Mouse (Mus musculus): Measurements from ENCODE around the gene Hemgn. TPM values are rescaled to one million over a fixed set of nuclear protein-coding genes. Genes with fewer than 3 reads are reported as not detected.

Hemgn gene
- polyA plus RNA-seq, 1 experiment from 2014 or later: not detected

DNA sequence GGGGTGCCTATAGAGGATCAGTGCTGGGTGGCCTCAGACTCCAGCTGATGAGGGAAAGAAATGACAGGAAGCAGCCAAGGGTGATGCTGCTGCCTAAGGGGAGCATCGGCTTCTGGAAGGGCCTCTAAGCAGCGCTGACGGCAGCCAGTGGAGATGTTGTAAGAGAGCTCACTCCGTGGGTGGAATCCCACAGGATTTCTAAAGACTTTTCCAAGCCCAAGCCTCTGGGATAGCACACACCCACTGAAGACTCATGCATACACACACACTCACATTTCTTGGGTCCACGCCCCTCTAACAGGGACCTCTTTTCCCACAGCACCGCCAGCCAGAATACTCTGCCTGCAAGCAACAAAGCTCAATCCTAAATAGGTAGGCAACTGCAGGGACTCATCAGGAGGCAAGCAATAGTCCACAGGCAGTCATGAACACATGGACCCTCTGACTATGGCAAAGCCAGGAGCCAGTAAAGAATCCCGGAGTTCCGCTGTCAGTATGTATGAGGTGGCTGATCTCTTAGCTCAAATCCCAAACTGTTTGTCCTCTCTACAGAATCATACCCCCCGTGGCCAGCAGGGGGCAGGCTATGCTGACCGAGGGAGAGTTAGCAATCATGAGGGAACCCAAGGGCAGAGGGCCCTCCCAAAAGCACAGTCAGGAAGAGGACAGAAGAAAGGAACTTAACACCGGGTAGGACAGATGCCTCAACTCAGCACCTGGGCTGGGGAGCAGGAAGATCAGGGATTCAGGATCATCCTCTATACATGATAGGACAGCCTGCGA lies 56.8 kb downstream of the Hemgn start:
- no peak overlapping the region for H3K4me2 ChIP-seq (ENCODE audit: low read length)
- H3K4me3 ChIP-seq (ENCODE audit: low read depth, low read length): no peak overlapping the region
- H3K27ac ChIP-seq (ENCODE audit: low read length): no peak overlapping the region
- WGBS: 39% methylated on average over 12 of the region's 12 CpGs
- no peak overlapping the region for H3K9ac ChIP-seq (ENCODE audit: low read depth, low read length)
- ATAC-seq: no peak
- H3K9me3 ChIP-seq (replicated peaks; ENCODE audit: control insufficient read depth, low read length, poor library complexity, severe bottlenecking): no peaks in the 10 kb centered on the region
- no peaks in the 10 kb centered on the region for H3K4me1 ChIP-seq (ENCODE audit: control insufficient read depth, insufficient read depth, low read length)
- peaks cover 15% of the 10 kb centered on the region for H3K27me3 ChIP-seq (ENCODE audit: control insufficient read depth, insufficient read depth, low read depth, low read length)
- H3K36me3 ChIP-seq (ENCODE audit: control insufficient read depth, insufficient read depth, low read length): no peaks in the 10 kb centered on the region

DNA sequence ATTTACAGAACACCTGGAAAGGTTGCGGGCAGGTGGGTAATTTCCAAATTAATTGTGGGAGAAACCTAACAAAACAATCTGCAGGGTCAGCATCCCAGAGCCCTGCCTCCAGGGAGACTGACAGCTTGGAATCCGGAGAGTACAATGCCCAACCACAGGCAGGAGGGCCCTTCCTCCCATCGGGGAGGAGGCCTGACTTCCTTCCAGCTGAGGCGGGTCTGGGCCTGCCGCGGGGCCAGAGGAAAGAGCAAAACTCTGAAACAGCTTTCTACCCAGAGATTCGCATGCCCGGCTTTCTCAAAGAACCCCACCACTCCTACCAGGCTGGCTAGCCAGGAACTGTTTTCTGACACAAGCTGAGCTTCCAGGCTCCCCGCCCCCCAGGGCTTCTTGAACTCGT lies 60.3 kb downstream of the Hemgn start:
- Histone ChIP-seq H3K27ac (ENCODE audit: low read length) (no peak overlapping the region), H3K27me3 (ENCODE audit: control insufficient read depth, insufficient read depth, low read depth, low read length) (peaks cover 42% of the 10 kb centered on the region), H3K4me2 (ENCODE audit: low read length) (no peak overlapping the region), H3K9me3 (replicated peaks; ENCODE audit: control insufficient read depth, low read length, poor library complexity, severe bottlenecking) (no peaks in the 10 kb centered on the region), H3K9ac (ENCODE audit: low read depth, low read length) (no peak overlapping the region), H3K36me3 (ENCODE audit: control insufficient read depth, insufficient read depth, low read length) (no peaks in the 10 kb centered on the region), H3K4me3 (ENCODE audit: low read depth, low read length) (no peak overlapping the region), H3K4me1 (ENCODE audit: control insufficient read depth, insufficient read depth, low read length) (no peaks in the 10 kb centered on the region)
- no peak for ATAC-seq
- WGBS: 7% methylated on average over 10 of the region's 10 CpGs

DNA sequence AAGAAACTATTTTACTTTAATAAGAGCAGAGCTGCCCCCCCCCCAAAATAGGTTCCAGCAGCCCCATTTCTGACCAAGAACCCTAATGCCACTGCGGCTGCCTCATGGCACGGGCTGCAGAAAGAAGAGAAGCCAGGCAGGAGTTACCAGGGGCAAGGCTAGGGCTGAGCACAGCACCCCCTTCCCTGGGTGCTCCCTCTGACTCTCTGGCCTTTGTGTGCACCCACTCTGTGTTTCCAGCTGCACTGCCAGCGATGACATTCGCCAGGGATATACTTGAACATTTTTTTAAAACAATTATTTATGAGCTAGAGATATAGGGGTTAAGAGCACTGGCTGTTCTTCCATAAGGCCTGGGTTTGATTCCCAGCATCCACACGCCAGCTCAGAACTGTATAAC lies 63.8 kb downstream of the Hemgn start:
- H3K36me3 ChIP-seq (ENCODE audit: control insufficient read depth, insufficient read depth, low read length): no peaks in the 10 kb centered on the region
- no peak overlapping the region for H3K4me3 ChIP-seq (ENCODE audit: low read depth, low read length)
- ATAC-seq: no peak
- no peak overlapping the region for H3K27ac ChIP-seq (ENCODE audit: low read length)
- peaks cover 51% of the 10 kb centered on the region for H3K27me3 ChIP-seq (ENCODE audit: control insufficient read depth, insufficient read depth, low read depth, low read length)
- H3K9me3 ChIP-seq (replicated peaks; ENCODE audit: control insufficient read depth, low read length, poor library complexity, severe bottlenecking): no peaks in the 10 kb centered on the region
- WGBS: 34% methylated on average over 5 of the region's 5 CpGs
- H3K9ac ChIP-seq (ENCODE audit: low read depth, low read length): no peak overlapping the region
- no peak overlapping the region for H3K4me2 ChIP-seq (ENCODE audit: low read length)
- no peaks in the 10 kb centered on the region; the same call in 1 of the 2 replicates for H3K4me1 ChIP-seq (ENCODE audit: control insufficient read depth, insufficient read depth, low read length)

DNA sequence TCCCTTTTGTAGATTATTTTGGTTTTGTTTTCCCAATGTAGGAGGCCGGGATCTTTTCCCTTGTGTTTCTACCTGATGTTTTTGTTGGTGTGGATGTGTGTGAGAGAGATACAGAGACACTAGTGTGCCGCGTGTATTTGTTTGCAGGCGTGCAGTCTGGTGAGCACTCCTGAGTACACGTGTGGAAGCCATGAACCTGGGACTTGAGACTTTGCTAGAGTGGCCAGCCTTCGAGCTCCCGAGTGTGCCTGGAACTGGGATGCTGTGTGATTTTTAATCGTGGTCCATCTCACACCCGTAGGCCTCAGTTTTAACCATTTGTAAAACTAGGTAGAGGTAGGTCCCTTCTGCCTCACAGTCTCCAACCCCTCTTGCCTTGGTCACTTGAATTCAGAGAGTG lies 64.4 kb downstream of the Hemgn start:
- WGBS: 24% methylated on average over 9 of the region's 9 CpGs
- H3K27ac ChIP-seq (ENCODE audit: low read length): no peak overlapping the region
- no peaks in the 10 kb centered on the region for H3K36me3 ChIP-seq (ENCODE audit: control insufficient read depth, insufficient read depth, low read length)
- no peak overlapping the region for H3K4me2 ChIP-seq (ENCODE audit: low read length)
- no peak for ATAC-seq
- H3K9ac ChIP-seq (ENCODE audit: low read depth, low read length): no peak overlapping the region
- no peaks in the 10 kb centered on the region; the same call in 1 of the 2 replicates for H3K4me1 ChIP-seq (ENCODE audit: control insufficient read depth, insufficient read depth, low read length)
- no peak overlapping the region for H3K4me3 ChIP-seq (ENCODE audit: low read depth, low read length)
- H3K27me3 ChIP-seq (ENCODE audit: control insufficient read depth, insufficient read depth, low read depth, low read length): peaks cover 51% of the 10 kb centered on the region
- H3K9me3 ChIP-seq (replicated peaks; ENCODE audit: control insufficient read depth, low read length, poor library complexity, severe bottlenecking): no peaks in the 10 kb centered on the region

DNA sequence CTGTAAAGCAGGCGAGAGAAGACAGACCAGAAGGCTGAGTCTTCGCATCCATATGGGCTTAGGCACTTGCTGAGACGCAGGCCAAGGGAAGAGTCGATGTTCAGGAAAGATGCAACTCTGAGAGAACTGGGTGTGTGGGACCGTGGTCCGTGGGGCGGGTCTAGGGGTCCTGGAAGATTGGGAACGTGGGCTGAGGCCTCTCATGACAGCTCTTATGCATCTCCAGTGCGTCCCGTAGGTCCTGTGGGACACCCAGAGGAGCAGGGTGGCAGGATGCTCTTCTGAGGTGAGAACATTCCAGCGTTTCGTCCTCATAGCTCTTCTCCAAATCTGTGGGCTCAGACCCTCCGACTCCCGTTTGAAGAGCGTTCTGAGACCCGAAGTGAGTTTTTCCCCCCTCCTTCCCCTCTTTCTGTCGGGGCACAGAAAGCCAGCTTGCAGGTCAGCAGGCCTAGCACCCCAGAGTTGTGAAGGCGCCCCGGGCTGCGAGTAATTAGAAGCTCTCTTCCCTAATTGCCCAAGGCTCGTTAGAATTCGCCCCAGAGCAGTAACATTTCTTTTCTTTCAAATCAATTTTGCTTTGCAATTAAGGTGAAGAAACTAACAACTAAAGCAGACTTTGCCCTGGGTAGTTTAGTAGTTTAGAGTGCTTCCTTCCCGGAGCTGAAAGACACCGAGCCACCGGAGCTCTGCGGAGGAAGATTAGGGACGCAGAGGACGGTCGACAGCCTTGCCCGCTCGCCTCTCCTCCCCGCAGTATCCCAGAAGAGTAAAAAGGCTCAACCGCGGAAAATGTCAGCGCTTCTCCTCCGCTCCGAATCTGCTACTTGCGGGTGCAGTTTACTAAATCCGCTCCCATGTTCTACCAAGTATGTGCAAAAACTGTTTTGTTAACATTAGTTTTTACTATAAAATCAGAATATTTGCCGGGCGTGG lies 65.5 kb downstream of the Hemgn start:
- H3K27me3 ChIP-seq (ENCODE audit: control insufficient read depth, insufficient read depth, low read depth, low read length): peaks cover 56% of the 10 kb centered on the region
- no peak overlapping the region for H3K4me3 ChIP-seq (ENCODE audit: low read depth, low read length)
- ATAC-seq: no peak
- H3K4me2 ChIP-seq (ENCODE audit: low read length): no peak overlapping the region
- H3K27ac ChIP-seq (ENCODE audit: low read length): no peak overlapping the region
- H3K9ac ChIP-seq (ENCODE audit: low read depth, low read length): no peak overlapping the region
- H3K9me3 ChIP-seq (replicated peaks; ENCODE audit: control insufficient read depth, low read length, poor library complexity, severe bottlenecking): no peaks in the 10 kb centered on the region
- under 1% methylated on average over 40 of the region's 41 CpGs for WGBS
- peaks cover under 1% of the 10 kb centered on the region; the same call in 1 of the 2 replicates for H3K4me1 ChIP-seq (ENCODE audit: control insufficient read depth, insufficient read depth, low read length)
- no peaks in the 10 kb centered on the region for H3K36me3 ChIP-seq (ENCODE audit: control insufficient read depth, insufficient read depth, low read length)

DNA sequence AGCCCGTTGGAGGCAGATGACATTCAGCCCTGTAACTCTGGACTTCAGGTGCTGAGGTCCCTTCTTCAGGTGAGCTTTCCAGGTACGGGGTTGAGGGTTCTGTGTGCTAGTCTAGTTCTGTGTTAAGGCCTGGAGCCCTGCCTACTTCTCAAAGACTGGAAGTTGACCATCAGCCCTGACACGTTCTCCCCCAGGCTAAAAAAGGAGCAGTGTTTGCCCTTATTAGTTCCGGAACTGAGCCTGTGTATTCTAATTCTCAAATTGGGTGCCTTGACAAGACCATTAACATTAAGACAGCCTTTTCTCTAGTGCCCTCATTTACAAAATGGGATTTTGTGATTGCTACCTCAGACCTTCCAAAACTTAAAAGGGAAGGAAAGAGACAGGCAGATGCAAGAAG lies 66.2 kb downstream of the Hemgn start:
- Histone ChIP-seq H3K4me2 (ENCODE audit: low read length) (no peak overlapping the region), H3K27ac (ENCODE audit: low read length) (no peak overlapping the region), H3K27me3 (ENCODE audit: control insufficient read depth, insufficient read depth, low read depth, low read length) (peaks cover 62% of the 10 kb centered on the region), H3K4me3 (ENCODE audit: low read depth, low read length) (no peak overlapping the region), H3K9me3 (replicated peaks; ENCODE audit: control insufficient read depth, low read length, poor library complexity, severe bottlenecking) (no peaks in the 10 kb centered on the region), H3K9ac (ENCODE audit: low read depth, low read length) (no peak overlapping the region), H3K4me1 (ENCODE audit: control insufficient read depth, insufficient read depth, low read length) (peaks cover 5% of the 10 kb centered on the region), H3K36me3 (ENCODE audit: control insufficient read depth, insufficient read depth, low read length) (no peaks in the 10 kb centered on the region)
- no peak for ATAC-seq
- WGBS: 4% methylated on average over 4 of the region's 4 CpGs

DNA sequence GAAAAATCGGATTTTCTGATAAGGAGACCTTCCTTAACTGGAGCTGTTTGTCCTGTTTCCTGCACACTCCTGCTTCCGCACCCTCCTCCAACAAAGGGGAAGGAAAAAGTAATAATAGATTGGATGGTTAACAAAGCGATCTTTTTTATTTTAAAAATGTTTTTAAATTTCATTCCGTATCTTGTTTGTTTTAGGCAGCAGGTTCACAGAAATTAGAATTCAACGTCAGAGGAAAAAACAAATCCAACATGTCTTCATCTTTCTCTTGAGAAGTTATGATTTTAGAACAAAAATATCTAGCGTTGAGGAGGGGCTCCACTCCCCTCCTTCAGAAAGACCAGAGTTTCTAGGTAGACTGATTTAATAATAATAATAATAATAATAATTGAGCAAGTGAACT lies 67.1 kb downstream of the Hemgn start:
- Histone ChIP-seq H3K27me3 (ENCODE audit: control insufficient read depth, insufficient read depth, low read depth, low read length) (peaks cover 63% of the 10 kb centered on the region), H3K27ac (ENCODE audit: low read length) (no peak overlapping the region), H3K9ac (ENCODE audit: low read depth, low read length) (no peak overlapping the region), H3K4me3 (ENCODE audit: low read depth, low read length) (no peak overlapping the region), H3K9me3 (replicated peaks; ENCODE audit: control insufficient read depth, low read length, poor library complexity, severe bottlenecking) (no peaks in the 10 kb centered on the region), H3K36me3 (ENCODE audit: control insufficient read depth, insufficient read depth, low read length) (no peaks in the 10 kb centered on the region), H3K4me2 (ENCODE audit: low read length) (no peak overlapping the region), H3K4me1 (ENCODE audit: control insufficient read depth, insufficient read depth, low read length) (peaks cover 5% of the 10 kb centered on the region)
- WGBS: 17% methylated on average over 6 of the region's 6 CpGs
- ATAC-seq: no peak

DNA sequence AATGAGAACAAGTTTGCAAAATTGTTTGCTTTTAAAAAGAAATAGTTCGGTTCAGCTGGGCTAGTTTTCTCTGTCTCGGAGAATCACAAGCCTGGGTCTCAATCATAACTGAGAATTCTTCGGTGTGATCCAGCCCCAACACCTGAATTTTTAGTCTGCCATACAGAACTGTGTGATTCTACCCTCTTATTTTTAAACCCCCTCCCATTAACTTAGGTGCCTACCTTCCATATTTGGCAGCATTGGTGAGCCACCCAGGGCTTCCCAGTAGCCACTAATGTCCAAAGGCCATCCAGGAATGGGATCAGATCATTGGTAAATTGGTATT lies 67.6 kb downstream of the Hemgn start:
- WGBS: 17% methylated on average over 3 of the region's 3 CpGs
- no peaks in the 10 kb centered on the region for H3K36me3 ChIP-seq (ENCODE audit: control insufficient read depth, insufficient read depth, low read length)
- H3K9me3 ChIP-seq (replicated peaks; ENCODE audit: control insufficient read depth, low read length, poor library complexity, severe bottlenecking): no peaks in the 10 kb centered on the region
- peaks cover 5% of the 10 kb centered on the region for H3K4me1 ChIP-seq (ENCODE audit: control insufficient read depth, insufficient read depth, low read length)
- H3K4me2 ChIP-seq (ENCODE audit: low read length): no peak overlapping the region
- peaks cover 64% of the 10 kb centered on the region for H3K27me3 ChIP-seq (ENCODE audit: control insufficient read depth, insufficient read depth, low read depth, low read length)
- no peak overlapping the region for H3K27ac ChIP-seq (ENCODE audit: low read length)
- no peak for ATAC-seq
- H3K4me3 ChIP-seq (ENCODE audit: low read depth, low read length): no peak overlapping the region
- H3K9ac ChIP-seq (ENCODE audit: low read depth, low read length): no peak overlapping the region
